Mouse (Mus musculus): ENCODE data around the gene Msi2. TPM values are rescaled to one million over a fixed set of nuclear protein-coding genes. Genes with fewer than 3 reads are reported as not detected.

The Msi2 gene
- polyA plus RNA-seq, 1 experiment = 14.2 TPM

- Histone ChIP-seq H3K4me3 (ENCODE audit: extremely low read depth, insufficient read depth, insufficient read length) (no peak overlapping the region), H3K4me1 (ENCODE audit: control insufficient read depth, insufficient read depth, insufficient read length) (no peaks in the 10 kb centered on the region), H3K27me3 (ENCODE audit: control insufficient read depth, insufficient read depth, low read length) (no peaks in the 10 kb centered on the region), H3K27ac (ENCODE audit: insufficient read depth, low read length) (no peak overlapping the region), H3K36me3 (ENCODE audit: control insufficient read depth, insufficient read depth, low read length) (peaks cover 5% of the 10 kb centered on the region; the same call in 1 of the 2 replicates)
- 83% methylated on average over 5 of the region's 5 CpGs for WGBS
- DNase-seq (ENCODE audit: low read depth in 1 of 2, low spot score in 2 of 2) = no peak
- TF ChIP-seq CTCF (IDR thresholded peaks at IDR 0.05; ENCODE audit: extremely low read depth, insufficient read depth, insufficient read length, insufficient replicate concordance) = no peak
- TF ChIP-seq POLR2A (IDR thresholded peaks at IDR 0.05; ENCODE audit: low read depth, low read length) = no peak
Measured at GRCm38 (mm10) chr11:88564363-88564762, 153.9 kb downstream of the Msi2 start.

DNA sequence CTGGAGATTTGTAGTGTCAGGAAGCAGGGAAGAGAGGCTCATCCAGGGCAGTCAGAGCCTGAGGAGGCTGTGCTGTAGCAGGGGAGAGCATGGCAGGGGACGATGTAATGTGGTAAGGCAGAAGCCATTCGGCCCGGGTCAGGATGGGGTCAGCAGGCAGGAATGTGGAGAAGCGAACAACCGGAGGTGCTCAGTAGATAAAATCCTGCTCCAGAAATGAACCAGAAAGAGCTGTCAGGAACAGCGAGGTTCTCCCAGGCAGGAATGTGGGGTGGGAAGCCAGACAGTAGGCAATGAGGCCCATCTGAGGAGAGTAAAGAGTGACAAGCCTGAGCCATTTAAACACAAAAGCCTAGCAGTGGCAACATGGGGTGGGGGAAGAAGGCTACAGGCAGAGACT lies 157.1 kb downstream of the Msi2 start:
- H3K4me3 ChIP-seq (ENCODE audit: extremely low read depth, insufficient read depth, insufficient read length) = no peak overlapping the region
- TF ChIP-seq POLR2A (IDR thresholded peaks at IDR 0.05; ENCODE audit: low read depth, low read length) (no peak), CTCF (IDR thresholded peaks at IDR 0.05; ENCODE audit: extremely low read depth, insufficient read depth, insufficient read length, insufficient replicate concordance) (no peak)
- no peaks in the 10 kb centered on the region for H3K27me3 ChIP-seq (ENCODE audit: control insufficient read depth, insufficient read depth, low read length)
- H3K36me3 ChIP-seq (ENCODE audit: control insufficient read depth, insufficient read depth, low read length) = peaks cover 5% of the 10 kb centered on the region; the same call in 1 of the 2 replicates
- DNase-seq (ENCODE audit: low read depth in 1 of 2, low spot score in 2 of 2) = no peak
- peaks cover 5% of the 10 kb centered on the region; the same call in 1 of the 2 replicates for H3K4me1 ChIP-seq (ENCODE audit: control insufficient read depth, insufficient read depth, insufficient read length)
- 84% methylated on average over 6 of the region's 6 CpGs for WGBS
- no peak overlapping the region for H3K27ac ChIP-seq (ENCODE audit: insufficient read depth, low read length)

GRCm38 (mm10) chr11:88560634-88561033 lies 157.7 kb downstream of the Msi2 start:
- no peak for DNase-seq (ENCODE audit: low read depth in 1 of 2, low spot score in 2 of 2)
- peaks cover 9% of the 10 kb centered on the region; the same call in 1 of the 2 replicates for H3K4me1 ChIP-seq (ENCODE audit: control insufficient read depth, insufficient read depth, insufficient read length)
- H3K36me3 ChIP-seq (ENCODE audit: control insufficient read depth, insufficient read depth, low read length) = peaks cover 5% of the 10 kb centered on the region; the same call in 1 of the 2 replicates
- WGBS = 91% methylated on average over 9 of the region's 9 CpGs
- H3K27me3 ChIP-seq (ENCODE audit: control insufficient read depth, insufficient read depth, low read length) = no peaks in the 10 kb centered on the region
- H3K27ac ChIP-seq (ENCODE audit: insufficient read depth, low read length) = no peak overlapping the region
- no peak overlapping the region for H3K4me3 ChIP-seq (ENCODE audit: extremely low read depth, insufficient read depth, insufficient read length)
- TF ChIP-seq POLR2A (IDR thresholded peaks at IDR 0.05; ENCODE audit: low read depth, low read length) (no peak), CTCF (IDR thresholded peaks at IDR 0.05; ENCODE audit: extremely low read depth, insufficient read depth, insufficient read length, insufficient replicate concordance) (no peak)

GRCm38 (mm10) chr11:88559365-88559970 lies 158.8 kb downstream of the Msi2 start:
- no peak for TF ChIP-seq POLR2A (IDR thresholded peaks at IDR 0.05; ENCODE audit: low read depth, low read length)
- no peak for TF ChIP-seq CTCF (IDR thresholded peaks at IDR 0.05; ENCODE audit: extremely low read depth, insufficient read depth, insufficient read length, insufficient replicate concordance)
- Histone ChIP-seq H3K27me3 (ENCODE audit: control insufficient read depth, insufficient read depth, low read length) (no peaks in the 10 kb centered on the region), H3K27ac (ENCODE audit: insufficient read depth, low read length) (peak overlapping the region; percentile 24; the same call in 1 of the 2 replicates), H3K36me3 (ENCODE audit: control insufficient read depth, insufficient read depth, low read length) (0 out of 2 replicates have a peak, but pooled peaks cover 1% of the 10 kb centered on the region), H3K4me3 (ENCODE audit: extremely low read depth, insufficient read depth, insufficient read length) (no peak overlapping the region), H3K4me1 (ENCODE audit: control insufficient read depth, insufficient read depth, insufficient read length) (peaks cover 14% of the 10 kb centered on the region; the same call in 1 of the 2 replicates)
- 40% methylated on average over 10 of the region's 10 CpGs for WGBS
- DNase-seq (ENCODE audit: low read depth in 1 of 2, low spot score in 2 of 2) = peak; percentile 48 to 50

- H3K4me1 ChIP-seq (ENCODE audit: control insufficient read depth, insufficient read depth, insufficient read length) = peaks cover 14% of the 10 kb centered on the region; the same call in 1 of the 2 replicates
- WGBS = 89% methylated on average over 4 of the region's 4 CpGs
- no peaks in the 10 kb centered on the region for H3K27me3 ChIP-seq (ENCODE audit: control insufficient read depth, insufficient read depth, low read length)
- H3K27ac ChIP-seq (ENCODE audit: insufficient read depth, low read length) = no peak overlapping the region
- H3K4me3 ChIP-seq (ENCODE audit: extremely low read depth, insufficient read depth, insufficient read length) = no peak overlapping the region
- H3K36me3 ChIP-seq (ENCODE audit: control insufficient read depth, insufficient read depth, low read length) = no peaks in the 10 kb centered on the region
- DNase-seq (ENCODE audit: low read depth in 1 of 2, low spot score in 2 of 2) = no peak
- TF ChIP-seq CTCF (IDR thresholded peaks at IDR 0.05; ENCODE audit: extremely low read depth, insufficient read depth, insufficient read length, insufficient replicate concordance) = no peak
- TF ChIP-seq POLR2A (IDR thresholded peaks at IDR 0.05; ENCODE audit: low read depth, low read length) = no peak
Measured at GRCm38 (mm10) chr11:88558731-88559130, 159.6 kb downstream of the Msi2 start.

DNA sequence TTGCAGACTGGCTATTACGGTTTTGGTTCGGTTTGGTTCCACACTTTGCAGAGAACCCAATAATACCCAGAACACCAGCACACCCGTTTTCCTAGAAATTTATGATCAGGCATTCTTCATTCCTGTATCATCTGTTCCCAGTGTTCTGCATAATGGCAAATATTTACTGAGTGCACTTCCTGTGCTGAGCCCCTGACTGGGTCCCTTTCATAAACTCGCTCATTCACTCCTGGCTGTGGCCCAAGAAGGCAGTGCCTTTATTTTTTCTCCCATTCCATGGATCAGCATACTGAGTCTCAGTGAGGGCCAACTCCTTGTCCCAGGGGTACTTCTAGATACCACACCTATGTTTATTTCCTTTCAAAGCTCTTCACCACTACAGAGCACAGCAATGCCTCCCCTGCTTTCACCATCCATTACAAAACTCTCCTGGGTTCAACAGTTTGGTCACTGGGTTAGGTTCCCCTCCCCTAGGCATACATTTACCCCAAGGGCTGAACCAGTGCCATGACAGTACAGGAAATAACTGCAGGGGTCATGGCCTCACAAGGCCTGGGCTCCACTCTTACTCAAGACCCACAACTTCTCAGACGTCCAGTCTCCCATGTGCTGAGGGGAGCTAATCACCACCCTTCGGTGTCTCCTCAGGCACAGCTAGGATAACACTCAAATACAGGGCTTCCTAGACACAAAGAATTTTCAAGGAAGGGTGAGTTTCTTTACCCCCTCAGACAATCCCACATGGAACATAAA lies 160.3 kb downstream of the Msi2 start:
- Histone ChIP-seq H3K4me1 (ENCODE audit: control insufficient read depth, insufficient read depth, insufficient read length) (peaks cover 14% of the 10 kb centered on the region; the same call in 1 of the 2 replicates), H3K36me3 (ENCODE audit: control insufficient read depth, insufficient read depth, low read length) (no peaks in the 10 kb centered on the region), H3K27me3 (ENCODE audit: control insufficient read depth, insufficient read depth, low read length) (no peaks in the 10 kb centered on the region), H3K27ac (ENCODE audit: insufficient read depth, low read length) (no peak overlapping the region), H3K4me3 (ENCODE audit: extremely low read depth, insufficient read depth, insufficient read length) (no peak overlapping the region)
- TF ChIP-seq CTCF (IDR thresholded peaks at IDR 0.05; ENCODE audit: extremely low read depth, insufficient read depth, insufficient read length, insufficient replicate concordance) (no peak), POLR2A (IDR thresholded peaks at IDR 0.05; ENCODE audit: low read depth, low read length) (no peak)
- DNase-seq (ENCODE audit: low read depth in 1 of 2, low spot score in 2 of 2) = no peak
- WGBS = 85% methylated on average over 6 of the region's 6 CpGs
